Mouse (Mus musculus) ES-E14 (cell line): ENCODE data around the gene Cers5.

Experiments
- MAFK ChIP-seq: IDR thresholded peaks from 2 replicates; pipeline ENCODE4 v1.6.1; 2014; ENCODE audit warnings: mild to moderate bottlenecking, low read depth, low read length, inconsistent platforms; ENCODE audit not compliant: insufficient read depth
- ZC3H11A ChIP-seq: IDR thresholded peaks from 2 replicates; pipeline ENCODE4 v1.6.1; 2012; ENCODE audit warnings: low read depth, mild to moderate bottlenecking, inconsistent platforms, low read length, borderline replicate concordance
- ZNF384 ChIP-seq: IDR thresholded peaks from 2 replicates; pipeline ENCODE4 v1.6.1; 2012; ENCODE audit warnings: low read depth, low read length, inconsistent platforms

DNA sequence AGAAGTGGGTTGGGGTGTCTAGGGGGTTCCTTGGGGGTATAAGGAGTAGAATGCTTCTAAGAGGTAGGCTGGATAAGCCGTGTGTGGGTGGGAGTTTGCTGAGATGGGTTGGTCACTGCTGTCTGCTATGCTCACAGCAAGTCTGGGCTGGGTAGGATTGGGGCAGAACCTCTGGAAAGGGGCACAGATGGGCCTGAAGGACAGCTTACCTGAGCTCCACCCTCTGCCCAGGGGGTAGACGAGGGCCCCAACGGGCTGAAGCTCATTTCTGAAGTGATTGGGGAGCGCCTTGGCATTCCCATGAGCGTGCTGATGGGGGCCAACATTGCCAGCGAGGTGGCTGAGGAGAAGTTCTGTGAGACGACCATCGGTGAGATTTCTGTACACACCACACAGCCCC lies 52.8 kb downstream of the Cers5 start:
- TF ChIP-seq ZC3H11A (no peak), ZNF384 (no peak), MAFK (no peak)
